Mouse (Mus musculus): ENCODE data around the gene Plcb1.
"Not testable (repeated sequence)": the region's sequence is repeated elsewhere in the genome, so short reads cannot be mapped to it uniquely, and the experiment has no call there.

Gene Plcb1

GRCm38 (mm10) chr2:134968380-134968779, 182.5 kb downstream of the Plcb1 start:
- DNase-seq (ENCODE audit: low spot score): no peak

- DNase-seq (ENCODE audit: low spot score): no peak
Measured at GRCm38 (mm10) chr2:134972376-134972775, 186.5 kb downstream of the Plcb1 start.

GRCm38 (mm10) chr2:134974711-134975110, 188.8 kb downstream of the Plcb1 start:
- no peak for DNase-seq (ENCODE audit: low spot score)

GRCm38 (mm10) chr2:134976796-134977330, 191.0 kb downstream of the Plcb1 start:
- no peak for DNase-seq (ENCODE audit: low spot score)

GRCm38 (mm10) chr2:134977641-134978040, 191.8 kb downstream of the Plcb1 start:
- no peak for DNase-seq (ENCODE audit: low spot score)

- no peak for DNase-seq (ENCODE audit: low spot score)
Measured at GRCm38 (mm10) chr2:134981394-134981793, 195.5 kb downstream of the Plcb1 start.

- no peak for DNase-seq (ENCODE audit: low spot score)
Measured at GRCm38 (mm10) chr2:134984884-134985283, 199.0 kb downstream of the Plcb1 start.

- no peak for DNase-seq (ENCODE audit: low spot score)
Measured at GRCm38 (mm10) chr2:134987978-134988377, 202.1 kb downstream of the Plcb1 start.

- no peak for DNase-seq (ENCODE audit: low spot score)
Measured at GRCm38 (mm10) chr2:134989650-134990292, 203.9 kb downstream of the Plcb1 start.

- DNase-seq (ENCODE audit: low spot score): no peak
Measured at GRCm38 (mm10) chr2:135007134-135007533, 221.3 kb downstream of the Plcb1 start.

GRCm38 (mm10) chr2:135007885-135008284, 222.0 kb downstream of the Plcb1 start:
- not testable (repeated sequence) for DNase-seq (ENCODE audit: low spot score)

- DNase-seq (ENCODE audit: low spot score): no peak
Measured at GRCm38 (mm10) chr2:135010371-135010770, 224.5 kb downstream of the Plcb1 start.

- DNase-seq (ENCODE audit: low spot score): no peak
Measured at GRCm38 (mm10) chr2:135015501-135015900, 229.6 kb downstream of the Plcb1 start.

GRCm38 (mm10) chr2:135018275-135018674, 232.4 kb downstream of the Plcb1 start:
- DNase-seq (ENCODE audit: low spot score): no peak

- no peak for DNase-seq (ENCODE audit: low spot score)
Measured at GRCm38 (mm10) chr2:135018708-135019107, 232.8 kb downstream of the Plcb1 start.

GRCm38 (mm10) chr2:135019588-135019987, 233.7 kb downstream of the Plcb1 start:
- DNase-seq (ENCODE audit: low spot score): no peak

- DNase-seq (ENCODE audit: low spot score): no peak
Measured at GRCm38 (mm10) chr2:135029288-135029687, 243.4 kb downstream of the Plcb1 start.

- no peak for DNase-seq (ENCODE audit: low spot score)
Measured at GRCm38 (mm10) chr2:135029700-135030099, 243.8 kb downstream of the Plcb1 start.

- DNase-seq (ENCODE audit: low spot score): no peak
Measured at GRCm38 (mm10) chr2:135035640-135036260, 249.9 kb downstream of the Plcb1 start.

GRCm38 (mm10) chr2:135048791-135049190, 262.9 kb downstream of the Plcb1 start:
- DNase-seq (ENCODE audit: low spot score): no peak

- no peak for DNase-seq (ENCODE audit: low spot score)
Measured at GRCm38 (mm10) chr2:135049283-135049682, 263.4 kb downstream of the Plcb1 start.

- DNase-seq (ENCODE audit: low spot score): no peak
Measured at GRCm38 (mm10) chr2:135051540-135052288, 265.8 kb downstream of the Plcb1 start.

- DNase-seq (ENCODE audit: low spot score): no peak
Measured at GRCm38 (mm10) chr2:135053391-135053790, 267.5 kb downstream of the Plcb1 start.
